Mouse (Mus musculus) lung, postnatal 36 days (tissue): Measurements from ENCODE around the gene Lipo3.
"Not testable (repeated sequence)": the region's sequence is repeated elsewhere in the genome, so short reads cannot be mapped to it uniquely, and the experiment has no call there.

Experiments used
- DNase-seq: peaks from one replicate; pipeline ENCODE4 v3.0.0; 2022; ENCODE audit warnings: mixed read lengths

The Lipo3 gene

GRCm38 (mm10) chr19:33761287-33762086 lies at the start of gene Lipo3:
Lipo3 (minus strand) TSS chr19:33761951.
- peak; percentile 47 for DNase-seq

GRCm38 (mm10) chr19:33787359-33787758 lies 25.6 kb upstream of the Lipo3 start, which contains the start of gene Lipo1:
Lipo1 (minus strand) TSS chr19:33787459.
- DNase-seq: not testable (repeated sequence)

GRCm38 (mm10) chr19:33786576-33787277 lies 25.0 kb upstream of the Lipo3 start:
- no peak for DNase-seq

GRCm38 (mm10) chr19:33751259-33751658 lies 10.5 kb downstream of the Lipo3 start, which contains the start of gene Lipo2:
Lipo2 (minus strand) TSS chr19:33751359.
- DNase-seq: not testable (repeated sequence)

- DNase-seq: not testable (repeated sequence)
These were observed 136.6 kb downstream of the Lipo3 start, which contains the start of gene Gm8978 for GRCm38 (mm10) chr19:33625152-33625551. Gm8978 (minus strand) TSS chr19:33625252.

- peak; percentile 59 for DNase-seq
These were observed 172.0 kb downstream of the Lipo3 start for GRCm38 (mm10) chr19:33589626-33590302.

- DNase-seq: not testable (repeated sequence)
These were observed 193.2 kb downstream of the Lipo3 start for GRCm38 (mm10) chr19:33568551-33568950.

- no peak for DNase-seq
These were observed 244.1 kb downstream of the Lipo3 start, which contains the start of gene Lipo4 for GRCm38 (mm10) chr19:33517680-33518079. Lipo4 (minus strand) TSS chr19:33517780.
